Mouse (Mus musculus): ENCODE data around the gene Rspry1. TPM values are rescaled to one million over a fixed set of nuclear protein-coding genes. Genes with fewer than 3 reads are reported as not detected.

Gene Rspry1
- polyA plus RNA-seq, 1 experiment from 2014 or later, result 33.6 TPM

GRCm38 (mm10) chr8:94591691-94592090 is 10.0 kb upstream of the Rspry1 start:
- no peaks in the 10 kb centered on the region for H3K9me3 ChIP-seq (ENCODE audit: control insufficient read depth, low read length)
- no peak overlapping the region for H3K9ac ChIP-seq (ENCODE audit: low read depth, low read length)
- H3K36me3 ChIP-seq (ENCODE audit: control insufficient read depth, insufficient read depth, low read length), result peaks cover 31% of the 10 kb centered on the region
- ATAC-seq (ENCODE audit: low read depth) (no peak), DNase-seq (ENCODE audit: low spot score) (no peak)
- no peak overlapping the region for H3K27ac ChIP-seq (replicated peaks; ENCODE audit: low read depth, low read length)
- no peak overlapping the region for H3K4me3 ChIP-seq (ENCODE audit: low read depth, low read length)
- no peak overlapping the region for H3K4me2 ChIP-seq (ENCODE audit: low read depth, low read length)
- WGBS, result 62% methylated on average over 4 of the region's 4 CpGs
- H3K4me1 ChIP-seq (ENCODE audit: control insufficient read depth, insufficient read depth, low read length), result no peaks in the 10 kb centered on the region
- H3K27me3 ChIP-seq (replicated peaks; ENCODE audit: control insufficient read depth, insufficient read depth, low read length), result no peaks in the 10 kb centered on the region

GRCm38 (mm10) chr8:94594211-94594610 is 7.5 kb upstream of the Rspry1 start:
- 65% methylated on average over 1 of the region's 1 CpGs for WGBS
- H3K4me1 ChIP-seq (ENCODE audit: control insufficient read depth, insufficient read depth, low read length), result no peaks in the 10 kb centered on the region
- no peak overlapping the region for H3K27ac ChIP-seq (replicated peaks; ENCODE audit: low read depth, low read length)
- no peak for DNase-seq (ENCODE audit: low spot score)
- H3K9ac ChIP-seq (ENCODE audit: low read depth, low read length), result no peak overlapping the region
- H3K9me3 ChIP-seq (ENCODE audit: control insufficient read depth, low read length), result no peaks in the 10 kb centered on the region
- H3K4me2 ChIP-seq (ENCODE audit: low read depth, low read length), result no peak overlapping the region
- no peaks in the 10 kb centered on the region for H3K27me3 ChIP-seq (replicated peaks; ENCODE audit: control insufficient read depth, insufficient read depth, low read length)
- H3K36me3 ChIP-seq (ENCODE audit: control insufficient read depth, insufficient read depth, low read length), result peaks cover 6% of the 10 kb centered on the region; the same call in 1 of the 2 replicates
- no peak for ATAC-seq (ENCODE audit: low read depth)
- no peak overlapping the region for H3K4me3 ChIP-seq (ENCODE audit: low read depth, low read length)

DNA sequence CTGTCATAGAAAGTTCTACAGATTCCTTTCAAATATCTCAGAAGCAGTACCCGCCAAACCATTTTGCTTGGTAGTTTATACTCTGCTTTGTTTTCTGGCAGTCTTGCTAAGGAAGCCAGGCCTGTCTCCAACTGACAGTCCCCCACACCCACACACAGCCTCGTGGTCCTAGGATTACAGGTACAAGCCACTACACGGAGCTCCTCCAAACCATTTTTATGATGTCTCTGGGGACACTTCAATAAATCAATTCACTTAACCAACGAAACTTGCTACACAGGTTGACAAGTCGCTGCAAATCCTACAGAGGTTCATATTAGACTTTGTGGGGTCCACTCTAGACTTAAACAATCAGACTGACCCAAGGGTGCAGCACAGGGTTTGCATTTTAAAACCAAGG is 1.3 kb upstream of the Rspry1 start:
- Histone ChIP-seq H3K4me3 (ENCODE audit: low read depth, low read length) (peak overlapping the region; percentile 94), H3K9ac (ENCODE audit: low read depth, low read length) (peak overlapping the region; percentile 92), H3K27me3 (replicated peaks; ENCODE audit: control insufficient read depth, insufficient read depth, low read length) (no peaks in the 10 kb centered on the region), H3K36me3 (ENCODE audit: control insufficient read depth, insufficient read depth, low read length) (no peaks in the 10 kb centered on the region), H3K9me3 (ENCODE audit: control insufficient read depth, low read length) (no peaks in the 10 kb centered on the region), H3K4me1 (ENCODE audit: control insufficient read depth, insufficient read depth, low read length) (peaks cover 19% of the 10 kb centered on the region), H3K27ac (replicated peaks; ENCODE audit: low read depth, low read length) (peak overlapping the region; percentile 94), H3K4me2 (ENCODE audit: low read depth, low read length) (peak overlapping the region; percentile 92)
- ATAC-seq (ENCODE audit: low read depth), result no peak
- WGBS, result 15% methylated on average over 5 of the region's 5 CpGs
- DNase-seq (ENCODE audit: low spot score), result no peak

GRCm38 (mm10) chr8:94601034-94601606 is 617 bp upstream of the Rspry1 start:
- Histone ChIP-seq H3K4me3 (ENCODE audit: low read depth, low read length) (peak overlapping the region; percentile 94), H3K36me3 (ENCODE audit: control insufficient read depth, insufficient read depth, low read length) (no peaks in the 10 kb centered on the region), H3K4me1 (ENCODE audit: control insufficient read depth, insufficient read depth, low read length) (peaks cover 19% of the 10 kb centered on the region), H3K27ac (replicated peaks; ENCODE audit: low read depth, low read length) (peak overlapping the region; percentile 94), H3K4me2 (ENCODE audit: low read depth, low read length) (peak overlapping the region; percentile 92), H3K9ac (ENCODE audit: low read depth, low read length) (peak overlapping the region; percentile 92), H3K27me3 (replicated peaks; ENCODE audit: control insufficient read depth, insufficient read depth, low read length) (no peaks in the 10 kb centered on the region), H3K9me3 (ENCODE audit: control insufficient read depth, low read length) (no peaks in the 10 kb centered on the region)
- under 1% methylated on average over 49 of the region's 51 CpGs for WGBS
- ATAC-seq (ENCODE audit: low read depth), result peak; percentile 12
- DNase-seq (ENCODE audit: low spot score), result no peak

DNA sequence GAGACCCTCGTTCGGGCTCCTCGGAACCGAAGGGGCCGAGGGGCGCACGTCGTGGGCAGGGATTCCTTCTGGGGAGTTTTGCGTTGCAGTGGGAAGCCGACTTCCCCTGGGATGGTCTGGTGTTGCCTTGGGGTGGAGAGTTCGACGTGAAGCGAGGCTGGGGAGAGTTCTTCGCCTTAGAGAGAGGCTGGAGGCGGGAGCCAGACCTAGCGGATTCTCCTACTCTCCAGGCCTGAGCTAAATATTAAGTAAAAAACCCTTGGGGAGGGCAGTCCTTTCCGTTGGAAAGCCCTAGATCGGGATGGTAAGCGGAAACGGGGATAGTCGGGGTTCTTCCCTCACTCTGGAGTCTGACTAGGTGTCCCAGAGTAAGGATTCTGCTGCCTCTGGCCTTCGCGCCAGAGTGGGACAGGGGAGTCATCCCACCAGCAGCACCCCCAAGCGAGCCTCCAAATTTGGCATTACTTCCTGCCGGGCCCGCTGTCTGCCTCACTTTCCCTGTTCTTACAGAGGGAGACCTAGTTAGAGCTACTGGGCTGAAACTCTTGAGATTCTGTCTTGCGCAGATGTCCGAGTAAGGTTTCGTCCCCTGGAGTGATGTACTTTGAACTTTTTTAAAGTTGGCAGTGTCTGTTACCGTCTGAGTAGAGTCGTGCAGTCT is 864 bp downstream of the Rspry1 start:
- H3K9me3 ChIP-seq (ENCODE audit: control insufficient read depth, low read length), result no peaks in the 10 kb centered on the region
- under 1% methylated on average over 28 of the region's 31 CpGs for WGBS
- peak; percentile 32 for DNase-seq (ENCODE audit: low spot score)
- peak overlapping the region; percentile 94 for H3K9ac ChIP-seq (ENCODE audit: low read depth, low read length)
- peaks cover 19% of the 10 kb centered on the region for H3K4me1 ChIP-seq (ENCODE audit: control insufficient read depth, insufficient read depth, low read length)
- peak overlapping the region; percentile 94 for H3K4me3 ChIP-seq (ENCODE audit: low read depth, low read length)
- H3K27ac ChIP-seq (replicated peaks; ENCODE audit: low read depth, low read length), result peak overlapping the region; percentile 86
- peak overlapping the region; percentile 87 for H3K4me2 ChIP-seq (ENCODE audit: low read depth, low read length)
- ATAC-seq (ENCODE audit: low read depth), result no peak
- peaks cover 4% of the 10 kb centered on the region for H3K36me3 ChIP-seq (ENCODE audit: control insufficient read depth, insufficient read depth, low read length)
- H3K27me3 ChIP-seq (replicated peaks; ENCODE audit: control insufficient read depth, insufficient read depth, low read length), result no peaks in the 10 kb centered on the region

DNA sequence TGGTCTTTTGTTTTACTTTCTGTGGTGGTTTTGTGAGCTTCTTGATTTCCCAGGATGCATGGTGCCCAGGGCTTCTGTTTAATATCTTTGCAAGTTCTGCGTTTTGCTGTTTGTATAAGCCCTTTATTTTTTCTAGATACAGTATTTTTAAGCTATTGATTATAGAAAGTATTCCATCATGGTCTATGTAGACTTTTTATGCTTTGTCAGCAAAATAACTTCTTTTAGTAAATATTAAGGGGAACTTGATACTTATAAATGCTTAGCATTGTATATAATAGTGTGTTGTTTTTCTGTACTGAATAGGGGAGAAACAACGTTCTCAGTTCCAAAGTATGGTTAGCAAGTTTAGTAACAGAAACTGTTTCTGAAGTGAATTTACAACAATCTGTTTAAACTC is 2.3 kb downstream of the Rspry1 start:
- Histone ChIP-seq H3K36me3 (ENCODE audit: control insufficient read depth, insufficient read depth, low read length) (peaks cover 4% of the 10 kb centered on the region), H3K27me3 (replicated peaks; ENCODE audit: control insufficient read depth, insufficient read depth, low read length) (no peaks in the 10 kb centered on the region), H3K4me3 (ENCODE audit: low read depth, low read length) (no peak overlapping the region), H3K9me3 (ENCODE audit: control insufficient read depth, low read length) (no peaks in the 10 kb centered on the region), H3K27ac (replicated peaks; ENCODE audit: low read depth, low read length) (no peak overlapping the region), H3K4me2 (ENCODE audit: low read depth, low read length) (no peak overlapping the region), H3K4me1 (ENCODE audit: control insufficient read depth, insufficient read depth, low read length) (peaks cover 19% of the 10 kb centered on the region), H3K9ac (ENCODE audit: low read depth, low read length) (no peak overlapping the region)
- ATAC-seq (ENCODE audit: low read depth) (no peak), DNase-seq (ENCODE audit: low spot score) (no peak)
- WGBS, result 77% methylated on average over 2 of the region's 2 CpGs

DNA sequence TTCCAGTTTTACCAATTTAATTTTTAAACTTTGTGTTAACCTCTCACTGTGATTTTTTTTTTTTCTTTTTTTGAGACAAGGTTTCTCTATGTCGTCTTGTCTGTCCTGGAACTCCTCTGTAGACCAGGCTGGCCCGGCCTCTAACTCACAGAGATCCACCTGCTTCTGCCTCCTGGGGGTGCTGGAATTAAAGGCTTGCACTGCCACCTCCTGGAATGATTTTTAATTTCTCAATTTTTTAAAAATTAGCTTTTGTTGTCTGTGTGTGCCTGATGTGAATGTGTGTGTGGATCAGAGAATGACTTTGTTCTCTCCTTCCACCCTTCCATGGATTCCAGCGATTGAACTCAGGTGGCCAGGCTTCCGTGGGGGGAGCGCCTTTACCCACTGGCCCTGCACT is 5.3 kb downstream of the Rspry1 start:
- peaks cover 4% of the 10 kb centered on the region for H3K36me3 ChIP-seq (ENCODE audit: control insufficient read depth, insufficient read depth, low read length)
- 95% methylated on average over 5 of the region's 5 CpGs for WGBS
- no peak overlapping the region for H3K4me2 ChIP-seq (ENCODE audit: low read depth, low read length)
- DNase-seq (ENCODE audit: low spot score) (no peak), ATAC-seq (ENCODE audit: low read depth) (no peak)
- H3K9ac ChIP-seq (ENCODE audit: low read depth, low read length), result no peak overlapping the region
- no peak overlapping the region for H3K27ac ChIP-seq (replicated peaks; ENCODE audit: low read depth, low read length)
- no peak overlapping the region for H3K4me3 ChIP-seq (ENCODE audit: low read depth, low read length)
- no peaks in the 10 kb centered on the region for H3K9me3 ChIP-seq (ENCODE audit: control insufficient read depth, low read length)
- H3K27me3 ChIP-seq (replicated peaks; ENCODE audit: control insufficient read depth, insufficient read depth, low read length), result no peaks in the 10 kb centered on the region
- peaks cover 10% of the 10 kb centered on the region for H3K4me1 ChIP-seq (ENCODE audit: control insufficient read depth, insufficient read depth, low read length)

DNA sequence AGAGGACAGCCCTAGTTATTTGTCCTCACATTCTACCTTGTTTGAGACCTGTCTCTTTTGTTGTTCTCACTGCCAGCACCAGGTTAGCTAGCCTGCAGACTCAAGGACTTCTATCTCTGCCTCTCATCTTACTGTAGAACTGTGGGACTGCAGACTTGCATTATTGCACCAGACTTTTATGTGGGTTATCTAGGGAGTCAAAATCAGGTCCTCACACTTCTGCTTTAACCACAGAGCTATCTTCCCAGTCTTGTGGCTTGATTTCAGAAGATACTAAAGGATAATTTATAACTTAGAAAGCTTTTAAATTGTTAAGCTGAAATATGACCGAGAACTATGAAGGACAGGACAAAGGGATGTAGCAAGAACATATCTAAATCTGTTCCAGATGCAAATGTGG is 23.1 kb downstream of the Rspry1 start:
- 69% methylated on average over 1 of the region's 1 CpGs for WGBS
- ATAC-seq (ENCODE audit: low read depth), result no peak
- Histone ChIP-seq H3K27me3 (replicated peaks; ENCODE audit: control insufficient read depth, insufficient read depth, low read length) (no peaks in the 10 kb centered on the region), H3K9me3 (ENCODE audit: control insufficient read depth, low read length) (no peaks in the 10 kb centered on the region), H3K9ac (ENCODE audit: low read depth, low read length) (no peak overlapping the region), H3K4me3 (ENCODE audit: low read depth, low read length) (no peak overlapping the region), H3K27ac (replicated peaks; ENCODE audit: low read depth, low read length) (no peak overlapping the region), H3K4me2 (ENCODE audit: low read depth, low read length) (no peak overlapping the region), H3K4me1 (ENCODE audit: control insufficient read depth, insufficient read depth, low read length) (no peaks in the 10 kb centered on the region), H3K36me3 (ENCODE audit: control insufficient read depth, insufficient read depth, low read length) (peaks cover 38% of the 10 kb centered on the region)
- DNase-seq (ENCODE audit: low spot score), result no peak

Measured in embryonic facial prominence, embryonic 14.5 days (tissue).